Mouse (Mus musculus): ENCODE results near the gene Arid3a. TPM values are rescaled to one million over a fixed set of nuclear protein-coding genes. Genes with fewer than 3 reads are reported as not detected.

The Arid3a gene
- polyA plus RNA-seq, 1 experiment = 1.2 TPM

- H3K4me2 ChIP-seq (ENCODE audit: low read depth) = no peak overlapping the region
- TF ChIP-seq USF1 (IDR thresholded peaks at IDR 0.05; ENCODE audit: low read depth) = no peak
- TF ChIP-seq E2F4 (IDR thresholded peaks at IDR 0.05; ENCODE audit: insufficient read depth) = no peak
- TF ChIP-seq MAX (IDR thresholded peaks at IDR 0.05; ENCODE audit: low read depth) = no peak
- TF ChIP-seq POLR2AphosphoS2 (IDR thresholded peaks at IDR 0.05; ENCODE audit: insufficient read length, low read depth) = peak; percentile 7
- no peak for TF ChIP-seq POLR2A (IDR thresholded peaks at IDR 0.05; ENCODE audit: insufficient read length, low read depth)
- H3K27me3 ChIP-seq (ENCODE audit: control insufficient read depth, insufficient read depth, insufficient read length) = peaks cover under 1% of the 10 kb centered on the region
- H3K36me3 ChIP-seq (ENCODE audit: control insufficient read depth, insufficient read depth) = no peaks in the 10 kb centered on the region
- H3K4me3 ChIP-seq = no peak overlapping the region
- H3K79me2 ChIP-seq (ENCODE audit: control insufficient read depth, insufficient read depth) = peaks cover 13% of the 10 kb centered on the region
- H3ac ChIP-seq (ENCODE audit: control insufficient read depth, insufficient read length) = no peak overlapping the region
Observed at GRCm38 (mm10) chr10:79976071-79976721, 49.4 kb downstream of the Arid3a start.

GRCm38 (mm10) chr10:79976722-79977107, 49.9 kb downstream of the Arid3a start:
- Histone ChIP-seq H3K36me3 (ENCODE audit: control insufficient read depth, insufficient read depth) (no peaks in the 10 kb centered on the region), H3K4me2 (ENCODE audit: low read depth) (no peak overlapping the region), H3ac (ENCODE audit: control insufficient read depth, insufficient read length) (no peak overlapping the region), H3K4me3 (no peak overlapping the region), H3K79me2 (ENCODE audit: control insufficient read depth, insufficient read depth) (peaks cover 18% of the 10 kb centered on the region), H3K27me3 (ENCODE audit: control insufficient read depth, insufficient read depth, insufficient read length) (no peaks in the 10 kb centered on the region)
- TF ChIP-seq POLR2A (IDR thresholded peaks at IDR 0.05; ENCODE audit: insufficient read length, low read depth) (no peak), POLR2AphosphoS2 (IDR thresholded peaks at IDR 0.05; ENCODE audit: insufficient read length, low read depth) (peak; percentile 18)

- Histone ChIP-seq H3K36me3 (ENCODE audit: control insufficient read depth, insufficient read depth) (no peaks in the 10 kb centered on the region), H3K4me2 (ENCODE audit: low read depth) (no peak overlapping the region), H3ac (ENCODE audit: control insufficient read depth, insufficient read length) (no peak overlapping the region), H3K4me3 (no peak overlapping the region), H3K27me3 (ENCODE audit: control insufficient read depth, insufficient read depth, insufficient read length) (no peaks in the 10 kb centered on the region), H3K79me2 (ENCODE audit: control insufficient read depth, insufficient read depth) (peaks cover 24% of the 10 kb centered on the region)
- TF ChIP-seq USF1 (IDR thresholded peaks at IDR 0.05; ENCODE audit: low read depth) = no peak
- TF ChIP-seq E2F4 (IDR thresholded peaks at IDR 0.05; ENCODE audit: insufficient read depth) = no peak
- TF ChIP-seq POLR2AphosphoS2 (IDR thresholded peaks at IDR 0.05; ENCODE audit: insufficient read length, low read depth) = no peak
- TF ChIP-seq POLR2A (IDR thresholded peaks at IDR 0.05; ENCODE audit: insufficient read length, low read depth) = no peak
- TF ChIP-seq TCF3 (IDR thresholded peaks at IDR 0.05; ENCODE audit: insufficient read length, low read depth) = no peak
- no peak for TF ChIP-seq MYOG (IDR thresholded peaks at IDR 0.05; ENCODE audit: control insufficient read depth in 1 of 3, insufficient read depth in 1 of 3, insufficient read length in 2 of 3, low read depth in 2 of 3)
- TF ChIP-seq TCF12 (IDR thresholded peaks at IDR 0.05; ENCODE audit: insufficient read depth, poor library complexity, severe bottlenecking) = no peak
- no peak for TF ChIP-seq REST (IDR thresholded peaks at IDR 0.05; ENCODE audit: insufficient read depth, insufficient read length)
- TF ChIP-seq SRF (IDR thresholded peaks at IDR 0.05; ENCODE audit: control insufficient read depth, insufficient read length, low read depth) = no peak
- no peak for TF ChIP-seq MYOD1 (IDR thresholded peaks at IDR 0.05; ENCODE audit: control insufficient read depth in 1 of 3, insufficient read length in 2 of 3, low read depth in 2 of 3)
- no peak for TF ChIP-seq CEBPB (IDR thresholded peaks at IDR 0.05; ENCODE audit: insufficient read depth, poor library complexity, severe bottlenecking)
Observed at GRCm38 (mm10) chr10:79977324-79977723, 50.5 kb downstream of the Arid3a start.

GRCm38 (mm10) chr10:79978061-79978460, 51.2 kb downstream of the Arid3a start:
- Histone ChIP-seq H3K36me3 (ENCODE audit: control insufficient read depth, insufficient read depth) (no peaks in the 10 kb centered on the region), H3K27me3 (ENCODE audit: control insufficient read depth, insufficient read depth, insufficient read length) (no peaks in the 10 kb centered on the region), H3K4me3 (no peak overlapping the region), H3K79me2 (ENCODE audit: control insufficient read depth, insufficient read depth) (peaks cover 32% of the 10 kb centered on the region), H3K4me2 (ENCODE audit: low read depth) (no peak overlapping the region), H3ac (ENCODE audit: control insufficient read depth, insufficient read length) (no peak overlapping the region)
- TF ChIP-seq REST (IDR thresholded peaks at IDR 0.05; ENCODE audit: insufficient read depth, insufficient read length) (no peak), MYOD1 (IDR thresholded peaks at IDR 0.05; ENCODE audit: control insufficient read depth in 1 of 3, insufficient read length in 2 of 3, low read depth in 2 of 3) (no peak), POLR2AphosphoS2 (IDR thresholded peaks at IDR 0.05; ENCODE audit: insufficient read length, low read depth) (no peak), E2F4 (IDR thresholded peaks at IDR 0.05; ENCODE audit: insufficient read depth) (no peak), TCF12 (IDR thresholded peaks at IDR 0.05; ENCODE audit: insufficient read depth, poor library complexity, severe bottlenecking) (no peak), POLR2A (IDR thresholded peaks at IDR 0.05; ENCODE audit: insufficient read length, low read depth) (peak; percentile 13)

GRCm38 (mm10) chr10:79979401-79980155, 52.7 kb downstream of the Arid3a start:
- H3K36me3 ChIP-seq (ENCODE audit: control insufficient read depth, insufficient read depth) = no peaks in the 10 kb centered on the region
- no peak overlapping the region for H3K4me3 ChIP-seq
- TF ChIP-seq TCF3 (IDR thresholded peaks at IDR 0.05; ENCODE audit: insufficient read length, low read depth) (peak; percentile 14), REST (IDR thresholded peaks at IDR 0.05; ENCODE audit: insufficient read depth, insufficient read length) (no peak), E2F4 (IDR thresholded peaks at IDR 0.05; ENCODE audit: insufficient read depth) (no peak), CEBPB (IDR thresholded peaks at IDR 0.05; ENCODE audit: insufficient read depth, poor library complexity, severe bottlenecking) (no peak), POLR2A (IDR thresholded peaks at IDR 0.05; ENCODE audit: insufficient read length, low read depth) (no peak), MYOG (IDR thresholded peaks at IDR 0.05; ENCODE audit: control insufficient read depth in 1 of 3, insufficient read depth in 1 of 3, insufficient read length in 2 of 3, low read depth in 2 of 3) (peak; percentile 56 to 85 (median 59)), POLR2AphosphoS2 (IDR thresholded peaks at IDR 0.05; ENCODE audit: insufficient read length, low read depth) (no peak), TCF12 (IDR thresholded peaks at IDR 0.05; ENCODE audit: insufficient read depth, poor library complexity, severe bottlenecking) (peak; percentile 18), MAX (IDR thresholded peaks at IDR 0.05; ENCODE audit: low read depth) (no peak), MYOD1 (IDR thresholded peaks at IDR 0.05; ENCODE audit: control insufficient read depth in 1 of 3, insufficient read length in 2 of 3, low read depth in 2 of 3) (peak; percentile 43 to 88 (median 77))
- no peak overlapping the region for H3K4me2 ChIP-seq (ENCODE audit: low read depth)
- no peak overlapping the region for H3ac ChIP-seq (ENCODE audit: control insufficient read depth, insufficient read length)
- peaks cover 39% of the 10 kb centered on the region for H3K79me2 ChIP-seq (ENCODE audit: control insufficient read depth, insufficient read depth)
- no peaks in the 10 kb centered on the region for H3K27me3 ChIP-seq (ENCODE audit: control insufficient read depth, insufficient read depth, insufficient read length)
